Mouse (Mus musculus) brain, embryonic 18.5 days (tissue): ENCODE data around the gene Edn2.

Experiments
- DNase-seq: peaks from one replicate; pipeline ENCODE4 v3.0.0-alpha.2; 2012; ENCODE audit warnings: low read depth, low spot score

Gene Edn2

GRCm38 (mm10) chr4:120161166-120161949 lies at the start of gene Edn2:
Gene Edn2, plus strand, starts transcription at chr4:120161206.
- DNase-seq = no peak

- no peak for DNase-seq
Measured at GRCm38 (mm10) chr4:120115516-120115915, 45.5 kb upstream of the Edn2 start.

GRCm38 (mm10) chr4:120116312-120116711 lies 44.7 kb upstream of the Edn2 start:
- no peak for DNase-seq

- DNase-seq = no peak
Measured at GRCm38 (mm10) chr4:120120276-120120675, 40.7 kb upstream of the Edn2 start.

GRCm38 (mm10) chr4:120124656-120125055 lies 36.4 kb upstream of the Edn2 start:
- DNase-seq = no peak

GRCm38 (mm10) chr4:120126047-120126446 lies 35.0 kb upstream of the Edn2 start:
- no peak for DNase-seq

GRCm38 (mm10) chr4:120127333-120127732 lies 33.7 kb upstream of the Edn2 start:
- DNase-seq = no peak

- no peak for DNase-seq
Measured at GRCm38 (mm10) chr4:120128033-120128432, 33.0 kb upstream of the Edn2 start.

GRCm38 (mm10) chr4:120129233-120129885 lies 31.6 kb upstream of the Edn2 start:
- peak; percentile 39 for DNase-seq

GRCm38 (mm10) chr4:120130926-120131325 lies 30.1 kb upstream of the Edn2 start:
- DNase-seq = no peak

- DNase-seq = no peak
Measured at GRCm38 (mm10) chr4:120131441-120132220, 29.4 kb upstream of the Edn2 start.

- no peak for DNase-seq
Measured at GRCm38 (mm10) chr4:120134223-120134622, 26.8 kb upstream of the Edn2 start.

- no peak for DNase-seq
Measured at GRCm38 (mm10) chr4:120141810-120142209, 19.2 kb upstream of the Edn2 start.

GRCm38 (mm10) chr4:120142905-120143304 lies 18.1 kb upstream of the Edn2 start:
- DNase-seq = no peak

GRCm38 (mm10) chr4:120144343-120144742 lies 16.7 kb upstream of the Edn2 start:
- no peak for DNase-seq

GRCm38 (mm10) chr4:120145931-120146330 lies 15.1 kb upstream of the Edn2 start:
- DNase-seq = no peak

GRCm38 (mm10) chr4:120148291-120149141 lies 12.5 kb upstream of the Edn2 start:
- no peak for DNase-seq

GRCm38 (mm10) chr4:120149142-120149524 lies 11.9 kb upstream of the Edn2 start:
- no peak for DNase-seq

- no peak for DNase-seq
Measured at GRCm38 (mm10) chr4:120150345-120150920, 10.6 kb upstream of the Edn2 start.

- no peak for DNase-seq
Measured at GRCm38 (mm10) chr4:120151906-120152305, 9.1 kb upstream of the Edn2 start.

GRCm38 (mm10) chr4:120152648-120153047 lies 8.4 kb upstream of the Edn2 start:
- DNase-seq = no peak
